9 mouse cellular contexts compared by ENCODE assay signal in genomic region chr7:91457207-91457606, GRCm38 (mm10).
DNase-seq lines count a peak whose midpoint lies in the region; ATAC-seq lines count a peak whose summit lies in the region.
"Had no signal": no experiment of that assay in that cellular context is flagged by ENCODE, and none has a peak within 500 bp of the region (broad histone marks: within the 10 kb centered on the region; RNA-seq: fewer than 3 reads in every experiment).

No protein-coding gene starts in this region.

- H3K27me3 ChIP-seq in liver, embryonic 12.5 days (replicated peaks) = no peaks in the 10 kb centered on the region
- no peaks in the 10 kb centered on the region for H3K27me3 ChIP-seq in forebrain, embryonic 10.5 days (ENCODE audit: poor library complexity, severe bottlenecking)
- no peaks in the 10 kb centered on the region for H3K27me3 ChIP-seq in midbrain, embryonic 13.5 days
- H3K27me3 ChIP-seq: embryonic facial prominence, embryonic 13.5 days had no signal

- intact Hi-C loops in left cerebral cortex, postnatal 10 days (cut with DNase I) = loop anchor here (1.0 to 10.0 kb wide), 3 partner anchors 138 to 635 kb away; no protein-coding TSS in a partner anchor

- H3K9me3 ChIP-seq in liver, embryonic 12.5 days (replicated peaks) = no peaks in the 10 kb centered on the region
- no peaks in the 10 kb centered on the region for H3K9me3 ChIP-seq in forebrain, embryonic 10.5 days
- H3K9me3 ChIP-seq in midbrain, embryonic 13.5 days = no peaks in the 10 kb centered on the region
- H3K9me3 ChIP-seq: embryonic facial prominence, embryonic 13.5 days had no signal

- H3K4me2 ChIP-seq in liver, embryonic 12.5 days = no peak overlapping the region
- no peak overlapping the region for H3K4me2 ChIP-seq in midbrain, embryonic 13.5 days (replicated peaks)
- H3K4me2 ChIP-seq: embryonic facial prominence, embryonic 13.5 days had no signal

- no peaks in the 10 kb centered on the region for H3K36me3 ChIP-seq in liver, embryonic 12.5 days
- no peaks in the 10 kb centered on the region for H3K36me3 ChIP-seq in forebrain, embryonic 10.5 days (replicated peaks)
- H3K36me3 ChIP-seq in midbrain, embryonic 13.5 days = no peaks in the 10 kb centered on the region
- H3K36me3 ChIP-seq: embryonic facial prominence, embryonic 13.5 days had no signal

- no peak overlapping the region for H3K4me3 ChIP-seq in liver, embryonic 12.5 days
- H3K4me3 ChIP-seq in forebrain, embryonic 10.5 days = no peak overlapping the region
- no peak overlapping the region for H3K4me3 ChIP-seq in midbrain, embryonic 13.5 days (replicated peaks)
- H3K4me3 ChIP-seq: embryonic facial prominence, embryonic 13.5 days had no signal

- DNase-seq in liver = peak; percentile 23
- peak; percentile 73 for DNase-seq in brain, embryonic 18.5 days (ENCODE audit: low read depth, low spot score)
- peak; percentile 55 for DNase-seq in forebrain, embryonic 10.5 days (ENCODE audit: extremely low spot score, low spot score)
- peak; percentile 33 for DNase-seq in induced T-regulatory cell, adult 2 months (ENCODE audit: low read depth)
- DNase-seq in left cerebral cortex, postnatal 10 days (ENCODE audit: extremely low spot score in 1 of 2, low spot score in 2 of 2) = peak; percentile 55 to 81
- DNase-seq in testis, postnatal 10 days (ENCODE audit: low spot score) = peak; percentile 61

- no peak overlapping the region for H3K9ac ChIP-seq in liver, embryonic 12.5 days
- no peak overlapping the region for H3K9ac ChIP-seq in midbrain, embryonic 13.5 days (replicated peaks)
- H3K9ac ChIP-seq: embryonic facial prominence, embryonic 13.5 days had no signal

- WGBS in liver, embryonic 12.5 days (ENCODE audit: insufficient replicate concordance) = 0% methylated on average over 1 of the region's 1 CpGs
- 0% methylated on average over 1 of the region's 1 CpGs for WGBS in forebrain, embryonic 10.5 days
- WGBS in midbrain, embryonic 13.5 days = 0% methylated on average over 1 of the region's 1 CpGs

- no peak for ATAC-seq in liver, embryonic 12.5 days
- ATAC-seq in midbrain, embryonic 13.5 days = peak; percentile 87

- no peak overlapping the region for H3K27ac ChIP-seq in liver, embryonic 12.5 days
- H3K27ac ChIP-seq in forebrain, embryonic 10.5 days = no peak overlapping the region
- no peak overlapping the region for H3K27ac ChIP-seq in midbrain, embryonic 13.5 days
- H3K27ac ChIP-seq: embryonic facial prominence, embryonic 13.5 days had no signal

- no peaks in the 10 kb centered on the region for H3K4me1 ChIP-seq in liver, embryonic 12.5 days
- no peaks in the 10 kb centered on the region for H3K4me1 ChIP-seq in forebrain, embryonic 10.5 days
- no peaks in the 10 kb centered on the region for H3K4me1 ChIP-seq in midbrain, embryonic 13.5 days (replicated peaks)
- H3K4me1 ChIP-seq: embryonic facial prominence, embryonic 13.5 days had no signal

Comparison
In these comparisons a context has a peak if more than half of its experiments do, and no peak if none do; other contexts are left out.
1. DNase-seq: peak in every context shown above with its lines; median percentile 73 in brain, embryonic 18.5 days; 68 in left cerebral cortex, postnatal 10 days; 61 in testis, postnatal 10 days; 55 in forebrain, embryonic 10.5 days; 33 in induced T-regulatory cell, adult 2 months; 23 in liver.